Mouse (Mus musculus) adrenal gland (tissue): ENCODE measurements around the gene Pde1a.

Experiments used
- intact Hi-C: fragments of 180-260 bp; cut with DNase I; formaldehyde crosslinking; loops from one replicate; pipeline ENCODE4 v1.15.1; 2025

The Pde1a gene

DNA sequence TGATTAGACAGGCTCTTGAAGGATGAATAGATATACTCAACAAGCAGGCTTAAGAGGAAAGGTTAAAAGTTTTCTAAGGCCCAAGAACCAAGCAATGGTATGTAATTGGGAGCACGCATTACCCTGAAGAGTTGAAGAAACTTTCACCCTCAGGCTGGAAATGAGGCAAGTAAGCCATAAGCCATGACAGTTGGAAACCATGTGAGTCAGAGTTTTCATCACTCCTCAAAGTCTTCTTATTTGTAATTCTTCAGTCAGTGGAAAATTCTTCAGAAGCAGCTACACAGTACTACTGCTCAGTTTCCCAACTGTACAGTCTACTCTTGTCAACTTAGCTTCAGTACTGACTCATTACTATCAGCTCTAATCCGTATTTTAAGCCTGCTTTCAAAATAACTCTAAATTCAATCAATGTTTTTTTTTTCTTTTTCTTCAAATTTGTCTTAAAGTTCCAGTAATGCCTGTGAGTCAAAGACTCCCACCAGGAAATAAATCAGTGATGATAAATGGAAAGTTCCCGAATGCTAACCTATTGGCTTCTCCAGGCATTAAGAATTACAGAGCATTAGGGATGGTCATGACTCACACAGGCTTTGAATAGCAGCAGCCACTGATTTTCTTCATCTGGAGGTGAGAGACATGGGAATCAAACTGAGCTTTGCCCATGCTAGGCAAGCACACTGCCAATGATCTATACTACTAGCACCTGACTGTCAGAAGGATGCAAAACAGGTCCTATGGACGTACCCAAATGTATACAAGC is 82.3 kb downstream of the Pde1a start:
- intact Hi-C loops: no loop called here

DNA sequence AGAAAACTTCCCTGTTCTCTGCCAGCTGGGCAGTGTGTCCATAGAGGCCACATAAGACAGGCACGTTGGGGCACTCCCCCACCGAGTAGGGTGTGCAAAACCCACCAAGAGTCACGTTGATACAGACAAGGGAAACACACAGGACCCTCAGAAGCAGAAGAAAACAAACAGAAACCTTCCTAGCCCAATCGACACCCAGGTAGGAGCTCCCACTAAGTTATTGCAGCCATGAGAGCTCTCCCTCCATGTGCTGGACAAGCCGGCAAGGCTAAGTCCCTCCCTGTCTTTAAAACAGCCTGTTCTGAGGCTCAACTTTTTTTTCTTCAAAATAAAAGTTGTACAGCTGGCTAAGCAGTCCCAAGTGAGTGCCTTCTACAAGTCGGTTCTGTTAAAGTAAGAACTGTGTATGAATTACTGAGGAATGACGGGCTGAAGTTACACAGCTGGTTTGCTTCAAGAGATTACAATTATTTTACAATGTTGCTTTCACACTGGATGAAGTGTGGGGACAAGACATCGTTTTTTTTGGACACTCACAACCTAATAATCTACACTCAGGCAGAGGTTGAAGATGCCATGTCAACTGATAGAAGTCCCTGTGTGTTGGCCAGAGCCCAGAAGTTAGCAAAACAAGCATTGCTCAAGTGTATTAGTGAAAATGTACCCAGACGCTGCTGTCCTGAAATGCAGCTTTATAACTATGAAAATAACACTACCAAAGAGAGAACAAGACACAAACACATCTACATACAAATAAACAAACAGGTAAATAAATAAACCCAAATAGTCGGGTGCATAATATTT is 90.4 kb downstream of the Pde1a start:
- intact Hi-C loops: no loop called here

DNA sequence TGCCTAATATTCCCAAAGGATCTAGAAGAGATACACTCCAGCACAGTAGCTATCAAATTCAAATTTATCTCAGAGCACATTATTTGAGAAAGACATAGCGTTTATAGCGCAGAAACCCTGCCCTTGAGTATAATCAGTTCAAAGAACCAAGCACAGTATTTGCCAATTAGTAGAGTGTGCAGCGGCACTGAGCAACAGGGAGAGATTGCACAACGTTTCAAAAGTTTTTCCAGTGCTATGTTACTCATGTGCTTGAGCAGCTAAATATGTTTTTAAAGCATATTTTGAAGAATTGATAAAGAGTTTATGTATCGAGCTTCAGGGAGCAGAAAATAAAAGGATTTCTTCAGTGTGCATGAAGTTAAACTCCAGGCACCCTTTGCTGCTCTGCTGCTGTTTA is 91.3 kb downstream of the Pde1a start:
- intact Hi-C loops: no loop called here

DNA sequence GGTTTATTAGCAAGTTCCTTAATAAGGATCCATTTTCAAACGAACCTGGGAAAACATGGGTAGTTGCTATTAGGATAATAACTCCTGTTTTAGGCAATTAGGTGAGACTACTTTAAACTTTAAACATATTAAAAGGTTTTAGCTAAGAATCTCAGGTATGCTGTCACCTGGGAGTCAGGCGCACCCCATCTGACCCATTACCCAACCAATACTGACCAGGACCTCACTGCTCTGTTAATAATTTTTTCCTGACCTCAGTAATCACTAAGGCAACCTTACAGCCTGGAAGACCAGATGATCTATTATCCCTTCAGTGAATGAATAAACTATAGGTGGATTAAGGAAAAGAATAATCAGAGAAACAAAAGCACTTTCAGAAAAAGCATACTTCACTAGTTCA is 100.2 kb downstream of the Pde1a start:
- intact Hi-C loops: no loop called here

DNA sequence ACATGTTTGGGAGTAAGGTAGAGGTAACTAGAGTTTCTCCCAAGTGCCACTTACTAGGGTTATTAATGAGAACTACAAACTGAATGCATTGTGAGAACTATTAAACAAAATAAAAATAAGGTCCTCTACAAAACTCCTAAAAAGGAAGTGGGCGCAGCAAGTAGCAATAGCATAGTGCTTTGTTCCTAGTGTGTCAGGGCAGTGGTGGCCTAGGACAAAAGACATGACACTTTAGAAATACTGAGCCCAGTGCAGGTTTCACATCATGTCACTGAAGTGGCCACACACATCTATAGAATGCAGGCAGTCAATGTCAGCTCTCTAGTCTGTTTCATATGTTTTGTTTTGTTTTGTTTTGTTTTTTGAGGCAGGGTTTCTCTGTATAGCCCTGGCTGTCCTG is 103.2 kb downstream of the Pde1a start:
- intact Hi-C loops: no loop called here

DNA sequence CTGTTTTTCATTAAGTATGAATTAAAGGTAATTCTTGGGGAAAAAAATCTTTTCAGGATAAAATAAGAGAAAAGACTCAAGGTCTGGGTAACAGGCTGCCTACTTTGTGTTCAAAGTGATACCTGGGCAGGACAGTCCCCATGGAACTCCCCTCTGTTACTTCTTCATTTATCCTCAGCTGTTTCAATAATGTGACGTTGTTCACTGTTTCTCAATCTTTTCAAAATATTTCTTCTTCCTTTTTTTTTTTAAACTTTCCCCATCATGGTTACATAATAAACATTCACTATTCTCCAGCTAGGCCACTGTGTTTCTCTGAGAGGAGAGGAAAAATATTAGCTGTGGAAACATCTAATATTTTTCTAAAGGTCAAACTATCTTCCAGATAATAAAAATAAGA is 103.7 kb downstream of the Pde1a start:
- intact Hi-C loops: no loop called here

DNA sequence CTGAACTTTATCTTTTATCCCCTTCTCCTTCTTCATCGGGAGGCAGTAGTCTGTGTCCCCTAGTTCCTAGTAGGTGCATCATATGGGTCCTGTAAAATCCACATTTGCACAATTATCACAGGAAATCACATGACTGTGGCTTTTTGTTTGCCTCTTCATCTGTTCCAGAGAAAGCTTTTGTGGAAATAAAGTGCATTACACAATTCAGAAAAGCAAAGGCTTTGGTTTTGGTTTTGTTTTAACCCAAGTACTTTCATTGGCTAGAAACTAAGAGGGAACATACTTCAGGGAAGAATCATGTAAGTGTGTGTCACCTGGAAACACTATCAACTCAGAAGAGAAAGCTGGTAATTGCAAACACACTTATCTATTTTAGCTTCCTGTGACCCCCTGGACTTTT is 104.2 kb downstream of the Pde1a start:
- intact Hi-C loops: no loop called here

DNA sequence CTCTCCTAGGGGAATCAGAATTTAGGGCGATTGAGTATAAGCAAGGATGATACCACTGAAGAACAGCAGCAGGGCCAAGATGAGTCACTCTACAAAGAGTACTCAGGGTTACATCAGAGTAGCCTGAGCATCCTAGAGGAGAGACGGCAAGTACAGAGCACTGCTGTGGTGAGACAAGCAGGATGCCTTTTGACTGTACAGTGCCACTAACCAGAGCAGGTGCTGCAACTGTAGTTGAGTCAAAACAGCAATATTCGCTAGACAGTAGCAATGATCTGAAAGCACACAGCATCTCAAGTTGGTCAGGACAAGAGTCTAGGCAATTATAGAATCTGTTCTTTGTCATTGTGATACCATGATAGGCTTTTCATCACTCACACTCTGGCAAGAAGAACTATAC is 115.1 kb downstream of the Pde1a start:
- intact Hi-C loops: no loop called here

DNA sequence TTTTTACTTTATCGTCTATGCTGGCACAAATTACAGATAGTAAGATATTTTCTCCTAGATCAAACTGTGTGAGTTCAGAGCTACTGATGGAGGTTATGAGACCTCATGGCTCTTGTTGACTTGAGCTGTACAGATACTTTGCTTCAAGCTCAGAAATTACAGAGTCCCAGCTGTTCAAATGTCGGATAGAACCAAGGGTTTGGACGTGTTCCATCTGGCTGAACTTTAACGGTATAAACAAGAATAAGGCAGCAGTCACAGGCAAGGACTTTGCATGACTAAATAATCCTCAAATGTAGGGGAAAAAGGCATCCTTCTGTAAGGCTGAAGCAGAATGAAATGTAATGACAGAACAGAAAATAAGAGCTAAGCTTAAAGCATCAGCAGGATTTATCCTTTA is 116.2 kb downstream of the Pde1a start:
- intact Hi-C loops: no loop called here

DNA sequence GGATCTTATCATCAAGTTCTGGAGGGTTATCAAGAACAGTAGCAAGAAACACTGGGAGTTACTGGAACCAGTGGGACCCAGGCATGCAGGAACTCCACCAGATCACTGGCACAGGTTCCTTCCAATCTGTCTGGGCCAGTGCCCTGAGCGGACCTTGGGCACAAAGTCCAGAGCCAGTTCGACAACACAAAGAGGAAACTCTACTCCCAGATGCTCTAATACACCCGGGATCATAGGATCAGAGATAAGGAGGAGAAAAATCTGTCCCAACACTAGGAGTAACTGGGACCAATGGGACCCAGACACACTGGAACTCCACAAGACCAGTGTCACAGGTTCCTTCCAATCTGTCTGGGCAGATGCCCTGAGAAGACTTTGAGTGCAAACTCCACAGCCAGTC is 130.1 kb downstream of the Pde1a start:
- intact Hi-C loops: no loop called here

DNA sequence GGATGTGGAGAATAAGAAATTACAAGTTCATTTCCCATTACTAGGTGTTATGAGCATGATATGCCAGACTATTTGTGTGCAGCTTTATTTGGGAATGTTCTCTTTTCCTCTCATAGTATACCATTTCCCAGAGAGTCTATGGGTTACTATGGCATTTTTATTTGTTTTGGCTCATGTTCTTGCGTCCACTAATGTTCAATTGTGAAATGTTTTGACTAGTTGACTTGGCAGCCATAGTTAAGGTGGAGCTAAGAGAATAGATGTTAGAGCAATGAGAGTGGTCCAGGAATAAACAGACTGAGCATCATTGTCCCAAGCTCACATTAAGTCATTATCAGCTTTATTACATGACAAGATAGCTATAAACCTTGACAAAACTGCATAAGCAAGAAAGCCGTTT is 130.8 kb downstream of the Pde1a start:
- intact Hi-C loops: no loop called here

DNA sequence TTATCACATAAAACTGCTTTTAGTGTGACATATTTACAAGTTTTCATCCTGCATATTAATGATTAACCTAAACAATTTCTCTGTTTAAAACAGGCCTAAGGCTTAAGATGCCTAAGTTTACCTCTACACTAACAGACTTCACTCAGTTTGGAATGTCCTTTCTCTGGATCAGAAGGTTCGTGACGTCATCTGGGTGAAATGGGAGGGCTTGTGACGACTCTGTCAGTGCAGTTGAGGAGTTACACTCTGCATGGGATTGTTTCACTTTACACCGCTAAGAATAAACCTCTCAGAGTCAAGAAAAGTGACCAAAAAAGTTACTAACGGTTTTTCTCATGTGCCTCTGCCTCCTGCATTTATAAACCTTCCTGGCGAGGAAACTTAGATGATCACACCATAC is 137.6 kb downstream of the Pde1a start:
- intact Hi-C loops: no loop called here

DNA sequence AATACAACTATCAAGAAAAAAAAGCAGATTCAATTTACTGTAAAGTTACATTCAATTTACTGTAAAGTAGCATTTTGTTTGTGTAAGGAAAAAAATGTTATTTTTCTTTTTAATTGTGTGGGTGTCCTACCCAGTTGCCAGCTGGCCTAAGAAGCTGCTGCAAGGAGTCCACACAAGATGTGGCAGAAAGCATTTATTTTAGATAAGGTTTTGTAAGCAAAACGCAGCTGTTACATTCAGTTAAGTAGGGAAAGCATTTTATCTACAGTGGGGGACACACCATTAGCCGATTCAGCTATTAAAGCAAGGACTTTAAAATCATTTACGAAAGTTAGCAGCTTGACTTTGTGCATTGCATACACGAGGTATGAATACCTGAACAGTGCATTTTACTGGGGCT is 145.5 kb downstream of the Pde1a start:
- intact Hi-C loops: no loop called here

DNA sequence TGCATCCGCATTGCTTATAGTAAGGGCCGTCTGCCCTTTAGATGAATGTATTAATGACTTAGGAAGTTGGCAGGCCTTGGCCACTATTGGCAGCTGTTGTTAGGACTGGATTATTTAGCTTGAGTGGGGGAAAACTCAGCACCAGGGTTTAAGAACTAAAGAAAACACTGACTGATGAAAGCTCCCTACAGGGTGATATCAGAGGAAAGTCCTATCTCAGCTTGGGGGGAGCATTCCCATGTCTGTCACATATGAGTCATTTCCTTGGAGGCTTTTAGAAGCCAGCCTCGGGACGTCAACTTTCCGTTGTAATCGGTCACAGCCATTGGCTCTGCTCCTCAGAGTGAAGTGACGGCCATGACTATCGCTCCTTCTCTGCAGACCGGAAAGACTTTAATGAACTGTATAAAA is 146.0 kb downstream of the Pde1a start:
- intact Hi-C loops: no loop called here

DNA sequence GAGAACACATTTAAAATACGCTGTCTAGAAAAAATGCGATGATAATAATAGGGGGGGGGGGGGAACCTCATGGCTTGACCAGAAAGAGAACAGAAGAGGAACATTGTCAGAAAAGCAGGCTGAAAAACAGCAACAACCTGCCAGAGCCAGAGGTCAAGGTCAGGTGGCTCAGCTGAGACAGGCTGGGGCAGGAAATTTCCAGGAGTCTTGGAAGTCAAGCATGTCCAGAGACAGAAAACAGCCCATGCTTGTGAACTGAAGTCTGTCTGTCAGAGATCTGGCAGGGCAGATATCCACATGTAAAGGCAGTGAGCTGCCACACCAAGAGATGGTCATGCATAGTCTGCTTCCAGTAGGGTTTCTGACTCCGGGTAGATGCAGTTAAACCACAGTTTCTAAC is 147.5 kb downstream of the Pde1a start:
- intact Hi-C loops: no loop called here

DNA sequence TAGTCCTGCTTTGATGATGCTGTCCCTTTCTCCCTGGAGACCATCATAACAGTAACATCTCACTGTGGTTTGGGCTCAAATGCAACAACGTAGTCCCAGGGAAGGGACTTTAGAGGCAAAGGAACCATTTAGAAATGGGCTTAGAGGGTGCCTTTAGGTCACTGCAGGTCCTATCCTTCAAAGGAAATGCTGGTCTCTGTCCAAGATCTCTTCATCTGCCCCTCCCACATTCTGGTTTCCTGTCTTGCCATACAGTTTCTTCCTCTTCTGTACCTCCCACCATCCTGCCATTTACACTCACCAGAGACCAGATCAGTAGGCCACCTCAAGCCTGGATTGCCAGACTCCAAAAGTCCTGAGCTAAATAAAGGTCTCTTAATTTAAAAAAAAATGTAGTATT is 150.3 kb downstream of the Pde1a start:
- intact Hi-C loops: no loop called here

DNA sequence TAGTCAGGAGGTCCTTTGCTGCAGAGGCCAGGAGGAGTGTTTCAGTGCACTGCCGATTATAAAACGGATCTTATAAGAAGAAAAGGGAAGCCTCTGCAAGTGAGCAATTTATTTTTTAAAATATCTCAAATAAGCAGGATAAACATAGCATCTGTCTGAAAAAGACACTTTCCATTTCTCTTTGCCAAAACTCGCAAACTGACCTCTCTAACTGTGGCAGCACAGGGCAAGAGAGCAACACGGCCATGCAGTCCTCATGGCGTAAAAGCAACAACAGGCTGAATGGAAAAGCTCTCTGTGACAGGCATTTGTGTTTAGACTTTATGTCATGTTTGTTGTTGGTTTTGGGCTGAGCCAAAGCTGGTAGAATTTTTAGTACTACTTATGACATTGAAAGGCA is 152.0 kb downstream of the Pde1a start:
- intact Hi-C loops: no loop called here

DNA sequence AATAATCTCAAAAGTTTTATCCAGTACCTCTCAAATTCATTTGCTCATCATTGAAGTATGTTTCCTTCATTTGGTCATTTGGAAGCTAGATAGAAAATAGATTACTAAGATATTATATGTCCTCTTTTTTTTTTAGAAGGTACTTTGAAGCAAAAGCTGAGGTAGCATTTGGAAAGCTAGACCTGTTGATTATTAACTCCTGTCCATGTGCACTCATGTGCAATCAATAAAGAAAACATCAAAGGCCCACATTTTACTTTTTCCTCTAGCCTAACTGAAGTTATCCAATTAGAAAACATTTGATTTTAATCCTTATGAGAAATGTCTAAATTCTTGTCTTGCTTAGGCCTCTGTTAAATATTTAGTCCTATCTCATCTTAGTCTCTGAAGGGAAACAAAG is 153.3 kb downstream of the Pde1a start:
- intact Hi-C loops: no loop called here

DNA sequence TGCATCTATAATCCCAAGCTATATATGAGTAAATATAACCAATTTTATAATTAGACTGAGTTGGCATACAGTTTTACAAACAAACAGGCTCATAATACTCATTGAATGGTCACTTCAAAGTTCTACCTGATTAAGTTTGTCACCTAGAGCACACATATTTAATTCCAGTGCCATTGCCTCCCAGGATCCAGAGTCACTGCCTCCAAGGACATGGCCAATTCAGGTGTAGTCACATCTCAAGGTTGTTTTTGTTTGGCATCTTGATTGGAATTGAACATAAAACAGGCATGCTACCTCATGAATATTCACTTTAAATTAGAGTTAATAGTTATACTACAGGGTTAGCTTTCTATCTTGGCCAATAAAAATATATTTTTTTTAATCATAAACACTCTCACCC is 157.0 kb downstream of the Pde1a start:
- intact Hi-C loops: no loop called here

DNA sequence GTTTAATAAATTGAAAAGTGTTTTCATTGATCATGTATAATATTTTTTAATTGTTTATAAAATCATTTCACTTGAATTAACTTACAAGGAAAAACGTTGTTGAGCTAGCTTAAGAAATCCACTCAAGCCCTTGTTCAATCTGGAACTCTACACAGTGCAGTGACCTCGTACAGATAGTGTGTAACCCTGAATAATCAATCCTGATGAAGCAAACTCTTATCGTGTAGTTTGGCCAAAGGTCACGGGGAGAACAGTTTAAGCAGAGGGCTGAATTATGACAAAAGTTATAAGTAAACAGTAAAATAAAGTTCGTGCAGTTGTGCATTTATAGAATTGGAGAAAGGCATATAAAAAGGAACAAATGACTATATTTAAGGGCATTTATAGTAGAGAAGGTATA is 159.7 kb downstream of the Pde1a start:
- intact Hi-C loops: no loop called here

DNA sequence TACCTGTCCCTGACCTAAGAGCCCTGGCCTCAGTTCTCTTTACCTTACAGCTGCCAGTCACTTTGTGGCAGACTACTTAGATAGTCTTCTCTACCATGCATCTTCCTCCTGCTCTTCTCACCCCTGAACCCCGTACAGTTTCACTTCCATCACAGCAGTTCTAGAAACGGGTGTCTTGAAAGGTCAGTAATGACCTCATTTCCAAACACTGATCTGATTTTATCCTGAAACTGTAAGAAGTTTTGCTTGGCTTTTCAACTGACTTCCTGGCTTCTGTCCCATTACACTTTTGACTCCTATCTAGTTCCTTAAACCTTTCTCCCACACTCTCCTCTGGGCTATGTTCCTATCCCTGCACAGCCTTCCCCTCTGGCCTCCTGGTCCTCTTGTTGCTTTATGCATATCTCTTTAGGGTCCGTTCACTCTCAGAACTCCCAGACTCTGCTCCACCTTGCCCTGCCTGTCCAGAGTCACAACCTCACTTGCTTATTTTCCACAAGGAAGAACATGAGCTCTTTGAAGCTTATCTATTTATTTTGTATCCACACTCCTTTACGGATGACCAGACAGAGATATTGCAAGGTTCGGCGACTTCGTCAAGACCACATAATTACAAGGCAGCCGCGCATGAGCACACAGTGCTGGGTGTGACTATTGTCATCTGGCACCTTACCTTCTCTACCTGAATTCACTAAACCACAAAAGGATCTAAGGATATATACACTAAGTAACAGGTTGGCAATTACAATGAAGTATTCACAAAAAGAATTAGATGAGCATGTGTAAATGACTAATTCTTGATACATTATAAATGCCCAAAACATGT is 162.4 kb downstream of the Pde1a start:
- intact Hi-C loops: no loop called here

DNA sequence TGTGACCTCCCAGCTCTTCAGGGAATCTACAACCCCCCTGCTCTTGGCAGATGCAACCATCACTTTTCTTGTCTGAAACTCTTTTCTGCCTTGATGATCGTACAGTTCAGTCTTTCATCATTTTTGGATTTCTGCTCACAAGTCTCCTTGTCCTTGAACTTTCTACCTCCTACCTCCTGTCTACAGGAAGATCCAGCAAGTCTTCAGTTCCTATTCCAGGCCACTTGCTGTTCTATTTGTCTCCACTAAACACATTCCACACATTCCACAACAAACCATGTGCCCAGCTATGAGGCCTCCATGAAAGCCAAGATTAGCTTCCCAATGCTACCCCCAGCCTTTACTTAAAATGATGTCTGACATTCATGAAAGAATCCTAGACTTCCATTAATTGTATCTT is 163.2 kb downstream of the Pde1a start:
- intact Hi-C loops: no loop called here
